Comparison of ENCODE assay signal across 8 mouse cellular contexts in genomic region chr5:52113851-52114731, GRCm38 (mm10).
DNase-seq lines count a peak whose midpoint lies in the region; ATAC-seq and TF ChIP-seq lines count a peak whose summit lies in the region.

No protein-coding gene starts in this region.

- H3K36me3 ChIP-seq in lung, embryonic 14.5 days (ENCODE audit: insufficient read depth), result no peaks in the 10 kb centered on the region
- no peaks in the 10 kb centered on the region for H3K36me3 ChIP-seq in kidney, adult 2 months (ENCODE audit: control insufficient read depth, insufficient read depth, low read length)
- H3K36me3 ChIP-seq in liver, embryonic 12.5 days, result no peaks in the 10 kb centered on the region

- whole genome bisulfite sequencing in lung, embryonic 14.5 days, result under 1% methylated on average over 54 of the region's 54 CpGs
- under 1% methylated on average over 54 of the region's 54 CpGs for WGBS in kidney, adult 2 months
- WGBS in liver, embryonic 12.5 days (ENCODE audit: insufficient replicate concordance), result under 1% methylated on average over 54 of the region's 54 CpGs

- H3K4me1 ChIP-seq in lung, embryonic 14.5 days (ENCODE audit: insufficient read depth), result no peaks in the 10 kb centered on the region
- H3K4me1 ChIP-seq in kidney, adult 2 months (ENCODE audit: control insufficient read depth, insufficient read depth, low read length), result no peaks in the 10 kb centered on the region; the same call in 1 of the 2 replicates
- peaks cover 28% of the 10 kb centered on the region; the same call in 1 of the 2 replicates for H3K4me1 ChIP-seq in liver, embryonic 12.5 days

- peaks cover 43% of the 10 kb centered on the region for H3K27me3 ChIP-seq in lung, embryonic 14.5 days (ENCODE audit: insufficient read depth, low read length)
- 0 out of 2 replicates have a peak, but pooled peaks cover 3% of the 10 kb centered on the region for H3K27me3 ChIP-seq in kidney, adult 2 months (replicated peaks; ENCODE audit: control insufficient read depth, insufficient read depth, low read length)
- peaks cover 93% of the 10 kb centered on the region for H3K27me3 ChIP-seq in liver, embryonic 12.5 days (replicated peaks)

- peak; percentile 21; the same call in 1 of the 2 replicates for ATAC-seq in lung, embryonic 14.5 days (ENCODE audit: insufficient read depth)
- ATAC-seq in liver, embryonic 12.5 days, result 0 out of 2 replicates have a peak, but pooled peaks have one; percentile 16

- peak overlapping the region; percentile 99 for H3K4me2 ChIP-seq in lung, embryonic 14.5 days
- H3K4me2 ChIP-seq in liver, embryonic 12.5 days, result peak overlapping the region; percentile 83

- peak; percentile 51 for DNase-seq in lung, embryonic 14.5 days
- DNase-seq in lung, postnatal 36 days, result no peak
- DNase-seq in cerebellum, adult 9-11 months, result peak; percentile 68
- DNase-seq in frontal cortex, postnatal 25 days (ENCODE audit: low spot score in 2 of 2), result peak; percentile 27 to 35
- DNase-seq in kidney, adult 2 months, result peak; percentile 14
- DNase-seq in right cerebral cortex, adult 18-20 months, result peak; percentile 68
- DNase-seq in gastrocnemius, adult 18-20 months (ENCODE audit: low spot score), result no peak

- H3K9me3 ChIP-seq in lung, embryonic 14.5 days (ENCODE audit: low read depth, low read length), result no peaks in the 10 kb centered on the region
- no peaks in the 10 kb centered on the region for H3K9me3 ChIP-seq in liver, embryonic 12.5 days (replicated peaks)

- peak overlapping the region; percentile 47 for H3K9ac ChIP-seq in lung, embryonic 14.5 days
- H3K9ac ChIP-seq in liver, embryonic 12.5 days, result no peak overlapping the region

- no peak for TF ChIP-seq POLR2A in kidney, adult 2 months (IDR thresholded peaks at IDR 0.05; ENCODE audit: low read depth, low read length)

- H3K4me3 ChIP-seq in lung, embryonic 14.5 days (ENCODE audit: low read depth, low read length), result peak overlapping the region; percentile 62
- peak overlapping the region; percentile 52 for H3K4me3 ChIP-seq in kidney, adult 2 months (ENCODE audit: insufficient read depth, low read depth, low read length)
- peak overlapping the region; percentile 62 for H3K4me3 ChIP-seq in liver, embryonic 12.5 days

- H3K27ac ChIP-seq in lung, embryonic 14.5 days (ENCODE audit: low read depth), result no peak overlapping the region
- no peak overlapping the region for H3K27ac ChIP-seq in kidney, adult 2 months (ENCODE audit: insufficient read depth, low read depth, low read length)
- H3K27ac ChIP-seq in liver, embryonic 12.5 days, result no peak overlapping the region

- TF ChIP-seq CTCF in lung, embryonic 14.5 days (IDR thresholded peaks at IDR 0.05; ENCODE audit: low read depth), result no peak
- TF ChIP-seq CTCF in kidney, adult 2 months (conservative IDR thresholded peaks at IDR 0.05; ENCODE audit: insufficient read depth, insufficient read length, low read depth, low read length), result no peak

Comparison
In these comparisons a context has a peak if more than half of its experiments do, and no peak if none do; other contexts are left out.
1. DNase-seq: peak in lung, embryonic 14.5 days (single experiment), cerebellum, adult 9-11 months (single experiment), frontal cortex, postnatal 25 days (2 of 2), kidney, adult 2 months (single experiment) and right cerebral cortex, adult 18-20 months (single experiment); none in lung, postnatal 36 days (single experiment) and gastrocnemius, adult 18-20 months (single experiment).
2. Peak in every context shown above with its lines, with median percentiles within 50 percentile points of each other: H3K4me3 ChIP-seq.